Mouse (Mus musculus) liver, embryonic 11.5 days (tissue): ENCODE results near the gene Inpp5d. TPM values are rescaled to one million over a fixed set of nuclear protein-coding genes. Genes with fewer than 3 reads are reported as not detected.

ENCODE experiments used
- ATAC-seq: fragments of 200-750 bp; cut with Nextera tagmentation; replicated peaks from 2 replicates; pipeline ENCODE4 v1.8.0; 2017; ENCODE audit warnings: moderate number of reproducible peaks, mild to moderate bottlenecking, moderate TSS enrichment, moderate library complexity; ENCODE audit not compliant: low FRiP score
- DNase-seq: peaks from one replicate; pipeline ENCODE4 v3.0.0-alpha.2; 2017; ENCODE audit warnings: low spot score
- H3K27ac ChIP-seq: fragments of 300-500 bp; sonication (generic); 2 replicates; pipeline ENCODE4 v1.5.1; 2014; ENCODE audit warnings: mild to moderate bottlenecking, low read depth, low read length, control low read depth
- H3K27me3 ChIP-seq: fragments of 300-500 bp; sonication (generic); replicated peaks from 2 replicates; pipeline ENCODE4 v1.6.1; 2014; ENCODE audit warnings: low read length, mixed read lengths; ENCODE audit not compliant: control insufficient read depth, insufficient read depth
- H3K36me3 ChIP-seq: fragments of 300-500 bp; sonication (generic); 2 replicates; pipeline ENCODE4 v1.6.1; 2014; ENCODE audit warnings: mild to moderate bottlenecking, low read length, moderate library complexity, mixed read lengths; ENCODE audit not compliant: control insufficient read depth, insufficient read depth
- H3K4me1 ChIP-seq: fragments of 300-500 bp; sonication (generic); replicated peaks from 2 replicates; pipeline ENCODE4 v1.6.1; 2014; ENCODE audit warnings: low read length, mixed read lengths; ENCODE audit not compliant: control insufficient read depth, insufficient read depth
- H3K4me2 ChIP-seq: fragments of 300-500 bp; sonication (generic); 2 replicates; pipeline ENCODE4 v1.6.1; 2014; ENCODE audit warnings: mild to moderate bottlenecking, control low read depth, moderate library complexity
- H3K4me3 ChIP-seq: fragments of 300-500 bp; sonication (generic); 2 replicates; pipeline ENCODE4 v1.5.1; 2014; ENCODE audit warnings: low read depth, low read length, control low read depth
- H3K9ac ChIP-seq: fragments of 300-500 bp; sonication (generic); 2 replicates; pipeline ENCODE4 v1.6.1; 2014; ENCODE audit warnings: low read depth, low read length, control low read depth
- H3K9me3 ChIP-seq: fragments of 300-500 bp; sonication (generic); 2 replicates; pipeline ENCODE4 v1.6.1; 2016; ENCODE audit warnings: low read length, inconsistent platforms, mixed read lengths; ENCODE audit not compliant: control insufficient read depth
- WGBS: fragments of 180-500 bp; shearing (Covaris S2); extraction: QIAGEN DNeasy Blood & Tissue Kit; methylation state at CpG from one replicate; pipeline ENCODE4 v1.1.7; 2014; 5-methylcytosine and 5-hydroxymethylcytosine counted together
- polyA plus RNA-seq: library from polyadenylated mRNA; unstranded; fragments of >200 nt; fragmentation: Nextera tagmentation; extraction: Ambion mirVana; gene quantifications from 2 replicates; pipeline ENCODE4 v1.2.1, GENCODE M21; 2014

The Inpp5d gene
- polyA plus RNA-seq, 1 experiment from 2014 or later = 30.8 TPM

GRCm38 (mm10) chr1:87769263-87769662, 149.2 kb downstream of the Inpp5d start:
- no peak for ATAC-seq

More at GRCm38 (mm10) chr1:87769263-87769662, 149.2 kb downstream of the Inpp5d start:
- H3K4me1 ChIP-seq = peaks cover 12% of the 10 kb centered on the region
- no peak overlapping the region for H3K27ac ChIP-seq
- H3K36me3 ChIP-seq = peaks cover 67% of the 10 kb centered on the region
- H3K9me3 ChIP-seq = no peaks in the 10 kb centered on the region; the same call in 1 of the 2 replicates
- DNase-seq = no peak
- no peaks in the 10 kb centered on the region for H3K27me3 ChIP-seq
- H3K4me2 ChIP-seq = no peak overlapping the region
- WGBS = 96% methylated on average over 2 of the region's 2 CpGs
- H3K9ac ChIP-seq = no peak overlapping the region
- no peak overlapping the region for H3K4me3 ChIP-seq

Other genes with a start within 250 kb of the Inpp5d start
- 0.32 and 1.6 TPM in 2 replicates for gene Kcnj13, start 225.6 kb upstream of the Inpp5d start, polyA plus RNA-seq
- gene Snorc, start 150.0 kb upstream of the Inpp5d start, polyA plus RNA-seq = not detected in 2 replicates
- 0.16 and 0.60 TPM in 2 replicates for gene Neu2, start 110.4 kb upstream of the Inpp5d start, polyA plus RNA-seq
- gene Ngef, start 46.4 kb upstream of the Inpp5d start, polyA plus RNA-seq = 2.1 and 2.4 TPM in 2 replicates
- gene Atg16l1, start 135.6 kb downstream of the Inpp5d start, polyA plus RNA-seq = 27.3 and 29.4 TPM in 2 replicates
- gene Sag, start 183.4 kb downstream of the Inpp5d start, polyA plus RNA-seq = 3.0 and 3.3 TPM in 2 replicates
- 33.5 and 33.7 TPM in 2 replicates for gene Dgkd, start 233.0 kb downstream of the Inpp5d start, polyA plus RNA-seq